Mouse (Mus musculus) thymus, adult 2 months (tissue): ENCODE data around the gene 1700029P11Rik. TPM values are rescaled to one million over a fixed set of nuclear protein-coding genes. Genes with fewer than 3 reads are reported as not detected.

Experiments
- DNase-seq: peaks from one replicate; pipeline ENCODE4 v3.0.0; 2021
- H3K27ac ChIP-seq: fragments of 200-500 bp; 2 replicates; pipeline ENCODE4 v1.5.1; 2012; ENCODE audit warnings: low read length, control low read depth; ENCODE audit not compliant: control insufficient read depth, insufficient read depth
- H3K27me3 ChIP-seq: fragments of 200-500 bp; 2 replicates; pipeline ENCODE4 v1.6.1; 2012; ENCODE audit warnings: mild to moderate bottlenecking, low read length, moderate library complexity, mixed read lengths; ENCODE audit not compliant: control insufficient read depth, insufficient read depth
- H3K36me3 ChIP-seq: fragments of 200-500 bp; 2 replicates; pipeline ENCODE4 v1.6.1; 2012; ENCODE audit warnings: mild to moderate bottlenecking, low read length, moderate library complexity; ENCODE audit not compliant: control insufficient read depth, insufficient read depth
- H3K4me1 ChIP-seq: fragments of 200-500 bp; replicated peaks from 2 replicates; pipeline ENCODE4 v1.6.1; 2012; ENCODE audit warnings: low read length; ENCODE audit not compliant: control insufficient read depth, insufficient read depth
- H3K4me3 ChIP-seq: fragments of 200-500 bp; 2 replicates; pipeline ENCODE4 v1.5.1; 2012; ENCODE audit warnings: mild to moderate bottlenecking, low read length, control low read depth, moderate library complexity; ENCODE audit not compliant: control insufficient read depth, insufficient read depth
- CTCF ChIP-seq: fragments of 200-500 bp; IDR thresholded peaks from 2 replicates; pipeline ENCODE4 v1.5.1; 2012; ENCODE audit warnings: mild to moderate bottlenecking, control low read depth, low read length, moderate library complexity, borderline replicate concordance; ENCODE audit not compliant: control insufficient read depth, poor library complexity, insufficient read depth; ENCODE audit errors: extremely low read depth
- POLR2A ChIP-seq: fragments of 200-500 bp; IDR thresholded peaks from 2 replicates; pipeline ENCODE4 v1.6.1; 2012; ENCODE audit warnings: mild to moderate bottlenecking, low read length, control low read depth, moderate library complexity; ENCODE audit not compliant: control insufficient read depth, poor library complexity, insufficient read depth; ENCODE audit errors: extremely low read depth
- WGBS: fragments of 180-500 bp; shearing (Covaris S2); methylation state at CpG from one replicate; pipeline ENCODE4 v1.1.7; 2018; 5-methylcytosine and 5-hydroxymethylcytosine counted together
- polyA plus RNA-seq: library from polyadenylated mRNA; depleted of rRNA; stranded (reverse); fragments of >200 nt; gene quantifications from 2 replicates; pipeline ENCODE4 v1.2.3, GENCODE M21; 2012

The 1700029P11Rik gene
- polyA plus RNA-seq, 1 experiment, result not detected

GRCm38 (mm10) chr15:81949076-81949475 lies 31.3 kb upstream of the 1700029P11Rik start:
- no peak for DNase-seq
- H3K4me1 ChIP-seq, result no peaks in the 10 kb centered on the region
- H3K4me3 ChIP-seq, result no peak overlapping the region
- peaks cover 6% of the 10 kb centered on the region for H3K36me3 ChIP-seq
- no peaks in the 10 kb centered on the region for H3K27me3 ChIP-seq
- TF ChIP-seq CTCF, result no peak
- TF ChIP-seq POLR2A, result no peak
- no peak overlapping the region for H3K27ac ChIP-seq
- 80% methylated on average over 10 of the region's 10 CpGs for WGBS

DNA sequence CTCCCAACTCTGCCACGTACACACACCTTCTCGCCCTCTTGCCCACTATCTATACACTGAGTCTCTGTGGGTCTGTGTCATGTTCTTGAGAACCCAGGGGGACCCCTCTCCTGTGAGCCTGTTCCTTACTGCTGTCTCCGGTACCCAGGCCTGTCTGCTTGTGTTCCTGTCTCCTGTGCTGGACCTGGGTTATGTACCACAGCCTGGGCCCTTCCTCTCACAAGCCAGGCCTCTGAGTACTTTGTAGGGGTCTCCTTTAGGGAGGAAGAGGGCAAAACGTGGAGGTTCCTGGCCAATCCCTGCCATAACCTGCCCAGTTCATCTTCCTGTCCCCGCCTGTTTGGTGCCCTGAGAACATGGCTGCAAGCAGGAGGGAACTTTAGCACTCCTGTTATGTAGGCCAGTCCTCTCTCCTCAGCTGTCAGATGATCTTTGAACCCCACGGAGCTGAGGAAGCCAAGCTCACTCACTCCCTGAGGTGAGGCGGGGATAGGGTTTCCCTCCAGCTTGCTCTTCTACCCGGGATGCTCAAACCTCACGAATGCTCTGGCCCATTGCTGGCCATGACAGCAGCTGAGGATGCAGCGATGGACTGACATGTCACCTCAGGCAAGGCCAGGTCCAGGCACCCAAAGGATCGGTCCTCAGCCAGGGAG lies 30.7 kb upstream of the 1700029P11Rik start:
- Histone ChIP-seq H3K27ac (no peak overlapping the region), H3K4me3 (no peak overlapping the region), H3K36me3 (peaks cover 10% of the 10 kb centered on the region), H3K27me3 (no peaks in the 10 kb centered on the region), H3K4me1 (no peaks in the 10 kb centered on the region)
- WGBS, result 90% methylated on average over 11 of the region's 11 CpGs
- no peak for DNase-seq
- TF ChIP-seq CTCF (no peak), POLR2A (no peak)

DNA sequence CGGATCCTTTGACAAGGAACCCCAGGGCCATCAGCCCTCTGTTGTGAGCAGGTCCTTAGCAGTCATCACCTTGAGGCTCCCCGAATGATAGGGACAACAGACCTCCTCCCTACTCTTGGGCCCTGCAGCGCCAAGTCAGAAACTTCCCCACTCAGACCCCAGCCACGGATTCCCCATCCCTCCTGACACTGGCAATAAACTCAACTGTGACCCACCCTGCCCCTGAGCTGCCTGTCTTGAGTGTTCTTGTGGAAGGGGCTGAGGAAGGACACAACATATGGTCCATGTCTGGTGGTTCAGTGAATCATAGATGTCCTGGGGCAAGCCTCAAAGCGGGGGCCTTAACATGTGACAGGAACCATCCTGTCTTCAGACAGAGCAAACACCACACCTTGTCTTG lies 29.6 kb upstream of the 1700029P11Rik start:
- no peaks in the 10 kb centered on the region for H3K27me3 ChIP-seq
- no peak for DNase-seq
- H3K27ac ChIP-seq, result no peak overlapping the region
- WGBS, result 97% methylated on average over 5 of the region's 5 CpGs
- H3K36me3 ChIP-seq, result peaks cover 18% of the 10 kb centered on the region
- no peak overlapping the region for H3K4me3 ChIP-seq
- TF ChIP-seq POLR2A, result no peak
- TF ChIP-seq CTCF, result no peak
- H3K4me1 ChIP-seq, result no peaks in the 10 kb centered on the region

- TF ChIP-seq CTCF (no peak), POLR2A (no peak)
- H3K4me1 ChIP-seq, result no peaks in the 10 kb centered on the region
- peaks cover 21% of the 10 kb centered on the region for H3K36me3 ChIP-seq
- no peak overlapping the region for H3K4me3 ChIP-seq
- H3K27me3 ChIP-seq, result no peaks in the 10 kb centered on the region
- no peak overlapping the region for H3K27ac ChIP-seq
- WGBS, result 95% methylated on average over 9 of the region's 9 CpGs
- no peak for DNase-seq
These were observed 29.2 kb upstream of the 1700029P11Rik start for GRCm38 (mm10) chr15:81951159-81951558.

- WGBS, result 98% methylated on average over 4 of the region's 4 CpGs
- peaks cover 21% of the 10 kb centered on the region for H3K36me3 ChIP-seq
- TF ChIP-seq POLR2A (no peak), CTCF (no peak)
- H3K27ac ChIP-seq, result no peak overlapping the region
- DNase-seq, result no peak
- H3K4me3 ChIP-seq, result no peak overlapping the region
- no peaks in the 10 kb centered on the region for H3K27me3 ChIP-seq
- no peaks in the 10 kb centered on the region for H3K4me1 ChIP-seq
These were observed 28.0 kb upstream of the 1700029P11Rik start for GRCm38 (mm10) chr15:81952310-81952709.

DNA sequence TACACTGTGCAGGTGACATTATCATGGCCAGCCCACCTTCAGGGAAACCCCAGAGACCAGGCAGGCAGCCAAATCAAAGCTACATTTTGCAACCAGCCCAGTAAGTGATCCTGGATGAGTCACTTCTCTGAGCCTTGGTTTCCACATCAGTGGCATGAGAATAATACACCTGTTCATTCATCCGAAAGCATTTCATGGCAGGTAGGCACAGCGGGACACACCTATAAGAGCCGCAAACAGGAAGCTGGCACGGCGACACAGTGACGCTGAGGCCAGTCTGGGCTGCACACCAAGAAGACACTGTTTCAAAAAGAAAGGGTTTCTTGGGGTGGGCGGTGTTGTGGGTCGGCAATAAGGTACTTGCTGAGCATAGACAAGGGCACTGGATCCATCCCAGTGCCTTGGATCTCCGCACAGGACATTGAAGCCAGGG lies 26.2 kb upstream of the 1700029P11Rik start:
- H3K4me3 ChIP-seq, result no peak overlapping the region
- H3K4me1 ChIP-seq, result no peaks in the 10 kb centered on the region
- no peak for DNase-seq
- H3K27me3 ChIP-seq, result no peaks in the 10 kb centered on the region
- peaks cover 21% of the 10 kb centered on the region for H3K36me3 ChIP-seq
- TF ChIP-seq CTCF (no peak), POLR2A (no peak)
- no peak overlapping the region for H3K27ac ChIP-seq
- WGBS, result 96% methylated on average over 9 of the region's 9 CpGs

GRCm38 (mm10) chr15:81954716-81955115 lies 25.6 kb upstream of the 1700029P11Rik start:
- WGBS, result 98% methylated on average over 6 of the region's 6 CpGs
- H3K27ac ChIP-seq, result no peak overlapping the region
- DNase-seq, result no peak
- peaks cover 2% of the 10 kb centered on the region; the same call in 1 of the 2 replicates for H3K4me1 ChIP-seq
- TF ChIP-seq CTCF (no peak), POLR2A (no peak)
- H3K27me3 ChIP-seq, result no peaks in the 10 kb centered on the region
- H3K36me3 ChIP-seq, result peaks cover 21% of the 10 kb centered on the region
- H3K4me3 ChIP-seq, result no peak overlapping the region
